Mouse (Mus musculus): ENCODE measurements around the gene Fip1l1.

DNA sequence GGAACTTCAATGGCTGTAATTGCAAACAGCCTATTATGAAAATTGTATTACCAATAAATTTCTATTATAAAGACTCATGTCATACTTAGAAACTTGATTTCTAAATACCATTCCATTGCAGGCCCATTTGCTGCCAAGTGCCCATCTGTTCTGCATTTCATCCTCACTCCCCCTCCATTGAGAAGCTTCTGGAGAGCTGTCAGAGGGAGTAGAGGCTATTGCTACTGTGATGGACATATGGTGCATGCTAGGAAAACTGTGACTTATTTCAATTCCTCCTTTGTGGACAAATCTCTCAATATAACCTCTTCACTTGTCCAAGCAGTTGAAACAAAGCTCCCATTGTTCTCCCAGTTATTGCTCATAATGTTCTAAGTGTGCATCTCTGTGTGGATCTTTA lies 23.6 kb upstream of the Fip1l1 start:
- no peak for TF ChIP-seq CTCF (IDR thresholded peaks at IDR 0.05)
- TF ChIP-seq POLR2A (IDR thresholded peaks at IDR 0.05; ENCODE audit: insufficient read depth, low read depth, low read length): no peak
- TF ChIP-seq EP300 (IDR thresholded peaks at IDR 0.05; ENCODE audit: insufficient read depth, low read depth, low read length): no peak

Data from heart, adult 2 months (tissue).